Mouse (Mus musculus): ENCODE results near the gene Tmtc2.

The Tmtc2 gene

GRCm38 (mm10) chr10:105492485-105492884 is 81.8 kb downstream of the Tmtc2 start:
- DNase-seq = no peak

- DNase-seq = no peak
These were observed 83.5 kb downstream of the Tmtc2 start for GRCm38 (mm10) chr10:105490748-105491147.

GRCm38 (mm10) chr10:105489970-105490735 is 84.1 kb downstream of the Tmtc2 start:
- DNase-seq = no peak

- no peak for DNase-seq
These were observed 87.3 kb downstream of the Tmtc2 start for GRCm38 (mm10) chr10:105486977-105487376.

GRCm38 (mm10) chr10:105484355-105485094 is 89.7 kb downstream of the Tmtc2 start:
- no peak for DNase-seq

GRCm38 (mm10) chr10:105479771-105480170 is 94.5 kb downstream of the Tmtc2 start:
- DNase-seq = no peak

- DNase-seq = no peak
These were observed 96.5 kb downstream of the Tmtc2 start for GRCm38 (mm10) chr10:105477623-105478238.

GRCm38 (mm10) chr10:105474162-105474830 is 100.0 kb downstream of the Tmtc2 start:
- no peak for DNase-seq

GRCm38 (mm10) chr10:105464378-105464777 is 109.9 kb downstream of the Tmtc2 start:
- DNase-seq = no peak

GRCm38 (mm10) chr10:105453441-105453840 is 120.8 kb downstream of the Tmtc2 start:
- no peak for DNase-seq

- DNase-seq = no peak
These were observed 127.1 kb downstream of the Tmtc2 start for GRCm38 (mm10) chr10:105447191-105447590.

GRCm38 (mm10) chr10:105444309-105444708 is 129.9 kb downstream of the Tmtc2 start:
- no peak for DNase-seq

- no peak for DNase-seq
These were observed 139.4 kb downstream of the Tmtc2 start for GRCm38 (mm10) chr10:105434879-105435278.

- no peak for DNase-seq
These were observed 143.4 kb downstream of the Tmtc2 start for GRCm38 (mm10) chr10:105430885-105431284.

GRCm38 (mm10) chr10:105430232-105430631 is 144.0 kb downstream of the Tmtc2 start:
- no peak for DNase-seq

- no peak for DNase-seq
These were observed 146.2 kb downstream of the Tmtc2 start for GRCm38 (mm10) chr10:105428080-105428479.

GRCm38 (mm10) chr10:105427625-105428024 is 146.6 kb downstream of the Tmtc2 start:
- no peak for DNase-seq

- no peak for DNase-seq
These were observed 149.2 kb downstream of the Tmtc2 start for GRCm38 (mm10) chr10:105425052-105425451.

GRCm38 (mm10) chr10:105423187-105423586 is 151.1 kb downstream of the Tmtc2 start:
- DNase-seq = no peak

GRCm38 (mm10) chr10:105417845-105418383 is 156.3 kb downstream of the Tmtc2 start:
- no peak for DNase-seq

GRCm38 (mm10) chr10:105416601-105417000 is 157.7 kb downstream of the Tmtc2 start:
- DNase-seq = no peak

- DNase-seq = no peak
These were observed 168.3 kb downstream of the Tmtc2 start for GRCm38 (mm10) chr10:105405856-105406527.

Data from right cerebral cortex, postnatal 4 days (tissue).